Mouse (Mus musculus) small intestine, adult 2 months (tissue): ENCODE results near the gene Zfp385a.

Experiments
- CTCF ChIP-seq: fragments of 200-500 bp; IDR thresholded peaks from 2 replicates; pipeline ENCODE4 v1.5.1; 2012; ENCODE audit warnings: low read depth, mild to moderate bottlenecking, control low read depth, inconsistent platforms, low read length, moderate library complexity, mixed read lengths; ENCODE audit not compliant: insufficient replicate concordance, insufficient read length; ENCODE audit errors: extremely low read depth
- POLR2A ChIP-seq: fragments of 200-500 bp; IDR thresholded peaks from 2 replicates; pipeline ENCODE4 v1.6.1; 2012; ENCODE audit warnings: low read depth, mild to moderate bottlenecking, control low read depth, inconsistent platforms, low read length, moderate library complexity

DNA sequence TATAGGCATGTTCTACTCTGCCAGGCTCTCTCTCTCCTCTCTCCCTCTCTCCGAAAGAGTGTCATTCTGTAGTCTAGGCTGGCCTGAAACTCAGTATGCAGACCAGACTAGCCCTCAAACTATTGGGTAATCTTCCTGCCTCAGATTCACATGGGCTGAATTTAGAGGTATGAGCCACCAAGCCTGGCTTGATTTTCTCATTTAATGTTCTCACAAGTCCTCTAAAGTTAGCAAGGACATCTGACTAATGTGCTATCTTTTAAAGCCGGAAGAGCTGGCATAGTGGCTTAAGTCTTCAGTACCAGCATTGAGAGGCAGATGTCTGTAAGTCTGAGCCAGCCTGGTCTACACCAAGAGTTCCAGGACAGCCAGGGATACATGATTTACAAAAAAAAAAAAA lies 42.2 kb upstream of the Zfp385a start:
- TF ChIP-seq CTCF = no peak
- no peak for TF ChIP-seq POLR2A
